Mouse (Mus musculus): Measurements from ENCODE around the gene Bptf.
"Not testable (repeated sequence)": the region's sequence is repeated elsewhere in the genome, so short reads cannot be mapped to it uniquely, and the experiment has no call there.

Gene Bptf

GRCm38 (mm10) chr11:107019318-107019717, 112.6 kb downstream of the Bptf start:
- DNase-seq (ENCODE audit: extremely low spot score, low spot score), result no peak

DNA sequence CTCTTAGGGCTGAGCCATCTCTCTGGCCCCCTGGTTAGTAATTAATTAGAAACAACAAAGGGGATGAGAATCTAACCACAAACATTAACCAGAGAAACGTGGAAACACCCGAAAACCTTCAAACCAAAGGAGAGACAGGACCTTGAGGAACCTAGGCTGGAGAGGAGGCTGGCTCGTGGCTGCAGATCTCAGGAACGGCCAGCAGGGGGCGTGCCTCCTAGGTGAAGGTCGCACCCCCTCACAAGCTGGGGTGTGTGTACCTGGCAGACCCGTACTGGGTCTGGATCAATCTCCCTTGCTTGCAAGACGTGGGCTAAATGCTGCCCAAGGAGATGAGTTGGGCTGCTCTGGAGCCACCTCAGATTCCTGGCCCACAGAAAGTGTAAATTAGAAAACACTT, 113.3 kb downstream of the Bptf start:
- DNase-seq (ENCODE audit: extremely low spot score, low spot score), result no peak

- DNase-seq (ENCODE audit: extremely low spot score, low spot score), result no peak
These were observed 114.5 kb downstream of the Bptf start for GRCm38 (mm10) chr11:107017339-107017886.

DNA sequence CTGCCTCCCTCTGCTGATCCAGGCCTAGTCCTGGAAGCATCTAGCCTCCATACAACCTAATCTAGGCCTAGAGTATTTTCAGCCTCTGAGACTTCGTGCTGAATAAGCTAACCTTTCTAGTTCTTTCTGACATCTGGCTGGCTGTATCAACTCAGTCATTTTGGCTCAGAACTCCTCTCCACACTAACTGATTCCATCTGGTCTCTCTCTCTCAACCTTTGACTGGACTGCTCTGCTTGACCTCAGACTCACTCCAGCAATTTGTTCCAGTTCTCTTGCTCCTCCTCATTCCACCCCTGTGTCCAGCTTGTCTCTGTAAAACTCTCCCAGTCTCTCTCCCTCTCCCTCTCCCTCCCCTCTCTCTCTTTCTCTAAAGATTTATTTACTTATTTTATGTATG, 115.0 kb downstream of the Bptf start:
- DNase-seq (ENCODE audit: extremely low spot score, low spot score), result no peak

DNA sequence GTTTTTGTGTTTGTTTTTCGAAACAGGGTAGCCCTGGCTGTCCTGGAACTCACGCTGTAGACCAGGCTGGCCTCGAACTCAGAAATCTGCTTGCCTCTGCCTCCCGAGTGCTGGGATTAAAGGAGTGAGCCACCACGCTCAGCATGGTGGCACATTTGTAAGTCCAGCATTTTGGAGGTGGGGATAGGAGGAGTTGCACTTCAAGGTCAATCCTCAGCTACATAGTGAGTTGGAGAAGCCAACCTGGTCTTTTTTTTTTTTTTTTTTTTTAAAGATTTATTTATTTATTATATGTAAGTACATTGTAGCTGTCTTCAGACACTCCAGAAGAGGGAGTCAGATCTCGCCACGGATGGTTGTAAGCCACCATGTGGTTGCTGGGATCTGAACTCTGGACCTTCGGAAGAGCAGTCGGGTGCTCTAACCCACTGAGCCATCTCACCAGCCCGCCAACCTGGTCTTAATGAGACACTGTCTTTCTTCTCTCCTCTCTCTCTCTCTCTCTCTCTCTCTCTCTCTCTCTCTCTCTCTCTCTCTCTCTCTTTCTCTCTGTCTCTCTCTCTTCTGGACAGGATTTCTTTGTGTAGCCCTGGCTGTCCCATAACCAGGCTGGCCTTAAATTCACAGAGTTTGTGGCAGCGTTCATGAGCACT, 116.3 kb downstream of the Bptf start:
- DNase-seq (ENCODE audit: extremely low spot score, low spot score), result not testable (repeated sequence)

- DNase-seq (ENCODE audit: extremely low spot score, low spot score), result no peak
These were observed 117.2 kb downstream of the Bptf start for GRCm38 (mm10) chr11:107014597-107015309.

DNA sequence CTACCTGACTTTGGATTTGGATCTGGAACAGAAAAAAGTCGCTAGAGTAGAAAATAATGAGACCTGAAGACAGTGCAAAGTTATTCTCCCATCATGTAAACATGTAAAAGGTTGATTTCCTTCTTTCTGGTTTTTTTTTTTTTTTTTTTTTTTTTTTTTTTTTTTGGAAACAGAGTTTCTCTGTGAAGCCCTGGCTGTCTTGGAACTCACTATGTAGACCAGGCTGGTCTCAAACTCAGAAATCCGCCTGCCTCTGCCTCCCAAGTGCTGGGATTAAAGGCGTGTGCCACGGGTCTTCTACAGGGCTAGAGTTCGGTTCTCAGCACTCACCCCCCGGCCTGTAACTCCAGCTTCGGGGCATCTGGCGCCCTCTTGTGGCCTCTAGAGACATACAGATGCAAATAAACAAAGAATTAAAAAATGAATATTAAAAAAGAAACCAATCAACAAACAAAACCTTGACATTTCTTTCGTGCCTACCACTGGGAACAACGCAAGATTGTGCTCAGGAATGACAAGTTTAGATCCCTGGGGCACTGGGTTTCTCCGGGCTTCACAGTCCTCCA, 117.8 kb downstream of the Bptf start:
- DNase-seq (ENCODE audit: extremely low spot score, low spot score), result no peak

GRCm38 (mm10) chr11:107012324-107013017, 119.5 kb downstream of the Bptf start:
- peak; percentile 99 for DNase-seq (ENCODE audit: extremely low spot score, low spot score)

GRCm38 (mm10) chr11:107011669-107012323, 120.1 kb downstream of the Bptf start:
- DNase-seq (ENCODE audit: extremely low spot score, low spot score), result no peak

GRCm38 (mm10) chr11:107011171-107011570, 120.8 kb downstream of the Bptf start:
- DNase-seq (ENCODE audit: extremely low spot score, low spot score), result no peak

GRCm38 (mm10) chr11:107010447-107010846, 121.5 kb downstream of the Bptf start:
- DNase-seq (ENCODE audit: extremely low spot score, low spot score), result no peak

- no peak for DNase-seq (ENCODE audit: extremely low spot score, low spot score)
These were observed 126.4 kb downstream of the Bptf start for GRCm38 (mm10) chr11:107005538-107005937.

DNA sequence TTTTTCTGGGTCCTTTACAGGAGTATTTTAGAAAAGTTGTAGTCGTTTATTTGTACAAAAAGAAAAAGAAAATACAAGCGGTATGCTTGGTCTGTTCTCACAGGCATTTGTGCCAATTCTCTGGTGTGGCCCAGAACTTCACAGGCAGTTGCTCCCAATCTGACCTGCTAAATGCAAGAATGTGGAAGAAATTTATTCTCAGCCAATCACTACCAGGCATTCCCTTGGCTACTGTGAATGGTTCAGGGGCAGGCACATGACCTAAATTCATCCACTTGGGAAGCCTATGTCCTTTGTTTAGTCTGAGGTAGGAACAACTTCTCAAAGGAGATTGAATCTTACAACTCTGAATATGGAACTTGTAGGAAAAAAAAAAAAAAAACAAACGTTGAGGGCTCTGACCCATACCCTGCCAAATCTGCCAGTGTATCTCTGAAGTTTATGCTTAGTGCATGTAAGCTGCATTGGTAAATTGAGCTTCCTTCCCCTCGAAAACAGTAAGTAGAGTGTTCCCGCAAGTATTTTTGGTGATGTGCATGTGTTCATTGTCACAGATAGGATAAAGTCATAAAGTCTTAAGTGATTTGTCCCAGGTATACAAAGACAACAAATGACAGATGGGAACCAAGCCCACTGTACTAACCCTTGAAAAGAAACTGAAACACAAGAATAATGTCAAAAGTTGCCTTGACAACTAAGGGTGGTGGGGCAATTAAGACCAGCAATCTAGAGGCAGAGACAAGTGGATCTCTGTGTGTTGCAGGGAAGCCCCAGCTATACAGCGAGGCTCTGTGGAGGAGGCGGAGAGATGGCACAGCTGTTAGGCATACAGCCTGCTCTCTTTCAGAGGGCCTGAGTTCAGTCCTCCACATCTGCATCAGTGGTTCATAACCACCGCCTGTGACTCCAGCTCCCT, 129.9 kb downstream of the Bptf start:
- DNase-seq (ENCODE audit: extremely low spot score, low spot score), result no peak

DNA sequence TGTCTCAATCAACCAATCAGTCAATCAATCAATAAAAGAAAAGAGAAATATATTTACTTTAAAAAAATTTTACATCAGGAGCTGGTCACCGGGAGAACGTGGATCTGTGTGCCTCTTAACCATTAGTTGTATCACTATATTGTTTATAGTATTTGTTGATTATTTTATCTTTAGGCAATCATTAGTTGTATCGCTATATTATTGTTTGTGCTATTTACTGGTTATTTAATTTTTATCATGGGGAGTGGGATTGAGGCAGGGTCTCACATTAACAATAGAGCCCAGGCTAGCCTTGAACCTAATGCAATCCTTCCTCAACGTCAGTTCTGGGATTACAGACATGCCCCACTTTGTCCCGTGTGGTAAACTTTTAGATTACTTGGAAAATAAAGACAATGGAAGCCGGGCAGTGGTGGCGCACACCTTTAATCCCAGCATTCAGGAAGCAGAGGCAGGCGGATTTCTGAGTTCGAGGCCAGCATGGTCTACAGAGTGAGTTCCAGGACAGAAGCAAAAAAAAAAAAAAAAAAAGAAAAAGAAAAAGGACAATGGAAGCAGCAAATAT, 131.9 kb downstream of the Bptf start:
- DNase-seq (ENCODE audit: extremely low spot score, low spot score), result no peak

- DNase-seq (ENCODE audit: extremely low spot score, low spot score), result peak; percentile 92
These were observed 132.6 kb downstream of the Bptf start, which contains the start of gene Kpna2 for GRCm38 (mm10) chr11:106999151-106999948. Gene Kpna2, minus strand, starts transcription at chr11:106999541.

DNA sequence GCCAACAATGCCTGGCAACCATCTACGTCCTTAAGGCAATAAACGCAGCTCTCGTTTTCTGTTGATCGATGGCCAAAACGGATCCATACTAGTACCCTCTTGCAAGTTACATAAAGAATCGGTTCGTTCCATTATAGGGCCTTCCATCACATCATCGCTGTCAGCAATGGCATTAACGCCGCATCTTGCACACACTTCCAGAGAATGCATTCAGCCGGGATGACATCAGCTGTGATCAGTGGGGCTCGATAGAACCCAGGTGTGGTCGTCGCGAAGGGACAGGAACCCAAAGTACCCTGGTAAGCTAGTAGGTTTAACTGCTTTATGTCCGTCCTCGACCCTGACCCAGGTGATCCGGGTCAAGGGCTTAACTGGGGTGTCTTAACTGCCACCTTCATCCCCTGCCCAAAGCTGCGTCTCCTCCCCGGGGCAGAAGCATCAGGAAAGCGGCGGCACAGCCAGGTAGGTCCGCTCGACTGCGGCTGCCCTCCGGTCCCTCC, 133.2 kb downstream of the Bptf start:
- DNase-seq (ENCODE audit: extremely low spot score, low spot score), result no peak

DNA sequence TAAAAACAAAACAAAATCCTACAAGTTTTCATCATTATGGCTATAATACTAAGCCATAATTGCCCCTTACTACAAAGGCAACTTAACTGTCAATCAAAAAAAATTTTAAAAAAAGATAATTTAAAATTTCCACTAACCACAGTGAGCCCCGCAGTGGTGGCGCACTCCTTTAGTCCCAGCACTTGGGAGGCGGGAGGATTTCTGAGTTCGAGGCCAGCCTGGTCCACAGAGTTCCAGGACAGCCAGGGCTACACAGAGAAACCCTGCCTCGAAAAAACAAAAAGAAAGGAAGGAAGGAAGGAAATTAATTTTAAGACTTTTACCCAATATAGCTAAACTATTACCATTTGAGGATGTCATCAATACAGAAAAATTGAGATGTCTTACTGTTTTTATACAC, 134.0 kb downstream of the Bptf start:
- DNase-seq (ENCODE audit: extremely low spot score, low spot score), result no peak

- not testable (repeated sequence) for DNase-seq (ENCODE audit: extremely low spot score, low spot score)
These were observed 135.4 kb downstream of the Bptf start for GRCm38 (mm10) chr11:106996492-106996891.
